Mouse (Mus musculus) lung, postnatal 0 days (tissue): ENCODE measurements around the gene Ppy.

ENCODE experiments used
- CTCF ChIP-seq: IDR thresholded peaks from 2 replicates; pipeline ENCODE4 v1.5.1; 2016; ENCODE audit warnings: antibody characterized with exemption, mild to moderate bottlenecking
- EP300 ChIP-seq: IDR thresholded peaks from 2 replicates; pipeline ENCODE4 v1.6.1; 2016; ENCODE audit warnings: antibody characterized with exemption, mild to moderate bottlenecking, control low read depth

DNA sequence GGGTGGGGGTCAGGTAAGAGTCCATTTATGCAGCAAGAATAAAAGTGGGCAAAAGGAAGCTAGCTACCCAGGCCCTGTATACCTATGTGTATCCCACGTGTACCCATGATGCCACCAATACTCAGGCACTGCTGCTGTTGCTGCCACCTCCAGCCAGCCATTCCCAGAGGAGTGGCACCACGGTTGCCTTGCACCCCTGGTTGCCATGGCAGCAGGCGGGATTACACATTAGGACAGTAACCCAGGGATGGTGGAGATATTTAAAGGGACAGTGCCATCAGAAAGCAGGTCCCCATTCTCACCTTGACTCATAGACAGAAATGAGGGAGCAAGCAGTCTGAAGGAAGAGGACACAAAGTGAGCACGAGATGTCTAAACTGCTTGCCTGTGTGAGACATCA lies 17.9 kb downstream of the Ppy start:
- TF ChIP-seq CTCF (no peak), EP300 (no peak)
